Mouse (Mus musculus) stomach, postnatal 0 days (tissue): ENCODE results near the gene Atoh8.

ENCODE experiments used
- CTCF ChIP-seq: IDR thresholded peaks from 2 replicates; pipeline ENCODE4 v1.5.1; 2016; ENCODE audit warnings: antibody characterized with exemption, low read depth, mild to moderate bottlenecking, moderate library complexity
- EP300 ChIP-seq: optimal IDR thresholded peaks from 2 replicates; pipeline ENCODE3; 2016; ENCODE audit warnings: antibody characterized with exemption

GRCm38 (mm10) chr6:72235098-72235806 is at the start of gene Atoh8:
- TF ChIP-seq CTCF: no peak
- TF ChIP-seq EP300: no peak
